7 mouse cellular contexts compared by ENCODE assay signal in genomic region chr14:61327007-61327406, GRCm38 (mm10). TPM values are rescaled to one million over a fixed set of nuclear protein-coding genes. Genes with fewer than 3 reads are reported as not detected.
DNase-seq lines count a peak whose midpoint lies in the region; TF ChIP-seq lines count a peak whose summit lies in the region.
"Not testable (repeated sequence)": the region's sequence is repeated elsewhere in the genome, so short reads cannot be mapped to it uniquely, and the experiment has no call there.

No protein-coding gene starts in this region.

- intact Hi-C loops in heart, adult 2 months (cut with DNase I); left cerebral cortex, adult 2 months (cut with DNase I): not testable (repeated sequence)

- not testable (repeated sequence) for H3K27ac ChIP-seq in CH12.LX (ENCODE audit: insufficient read depth, low read depth); cortical plate, adult 2 months (ENCODE audit: insufficient read depth, low read length); heart, adult 2 months; left cerebral cortex, adult 2 months

- H3K4me1 ChIP-seq in CH12.LX (ENCODE audit: control insufficient read depth in 1 of 2, insufficient read depth in 2 of 2) = peaks cover 3 to 21% of the 10 kb centered on the region in 2 experiments; a peak in 3 of 4 replicates
- not testable (repeated sequence) for H3K4me1 ChIP-seq in cortical plate, adult 2 months (ENCODE audit: control insufficient read depth, insufficient read depth, low read length); heart, adult 2 months (ENCODE audit: control insufficient read depth, insufficient read depth, low read length)

- H3K36me3 ChIP-seq in CH12.LX (replicated peaks in 1 of 2; ENCODE audit: control insufficient read depth in 1 of 2, insufficient read depth in 1 of 2, low read length in 1 of 2); heart, adult 2 months (ENCODE audit: control insufficient read depth, insufficient read depth, low read length): not testable (repeated sequence)

- in situ Hi-C loops in CH12.LX (cut with MboI; ENCODE audit: low pct_ligation_motif_present, low pct_unique_long_range_greater_than_20kb, low sequenced_read_pairs) = not testable (repeated sequence)

- not testable (repeated sequence) for H3K9ac ChIP-seq in CH12.LX (ENCODE audit: insufficient read depth, low read depth); heart, adult 2 months (ENCODE audit: low read depth, low read length)

- H3K4me3 ChIP-seq in CH12.LX (replicated peaks in 1 of 3; ENCODE audit: low read depth in 2 of 3, low read length in 2 of 3, poor library complexity in 1 of 3); cortical plate, adult 2 months (ENCODE audit: insufficient read depth, low read length); heart, adult 2 months; left cerebral cortex, adult 2 months: not testable (repeated sequence)

- TF ChIP-seq POLR2A in CH12.LX (IDR thresholded peaks at IDR 0.05; ENCODE audit: low read depth, low read length); cortical plate, adult 2 months (IDR thresholded peaks at IDR 0.05; ENCODE audit: extremely low read depth, insufficient read depth, low read length); heart, adult 2 months (IDR thresholded peaks at IDR 0.05; ENCODE audit: insufficient read depth, low read depth, low read length): not testable (repeated sequence)

- H3K27me3 ChIP-seq in CH12.LX (replicated peaks); heart, adult 2 months (ENCODE audit: control insufficient read depth, insufficient read depth, low read length): not testable (repeated sequence)

- H3K9me3 ChIP-seq in CH12.LX (replicated peaks; ENCODE audit: low read length) = not testable (repeated sequence)

- WGBS in heart, adult 2 months = 39% methylated on average over 6 of the region's 6 CpGs

- DNase-seq in CH12.LX (ENCODE audit: extremely low read depth) = peak; percentile 49
- peak; percentile 15 for DNase-seq in T-cell, adult 2 months (ENCODE audit: low spot score)
- DNase-seq in cerebellum, adult 11 months = peak; percentile 16
- DNase-seq in heart, adult 2 months; left cerebral cortex, adult 2 months (ENCODE audit: extremely low spot score in 1 of 2, low spot score in 2 of 2): not testable (repeated sequence)
- DNase-seq in lung, postnatal 36 days = peak; percentile 37

- not testable (repeated sequence) for H3K4me2 ChIP-seq in CH12.LX (ENCODE audit: insufficient read depth, low read depth, poor library complexity, severe bottlenecking)

- H3K79me2 ChIP-seq in CH12.LX (replicated peaks; ENCODE audit: control insufficient read depth, extremely low read depth, insufficient read depth, poor library complexity, severe bottlenecking); heart, adult 2 months (replicated peaks; ENCODE audit: control insufficient read depth, insufficient read depth, low read length): not testable (repeated sequence)

- not testable (repeated sequence) for TF ChIP-seq EP300 in CH12.LX (IDR thresholded peaks at IDR 0.05; ENCODE audit: low read length); heart, adult 2 months (IDR thresholded peaks at IDR 0.05; ENCODE audit: insufficient read depth, low read depth, low read length)

- TF ChIP-seq RAD21 in CH12.LX (IDR thresholded peaks at IDR 0.05; ENCODE audit: low read depth, low read length) = not testable (repeated sequence)

- peak in 1 of 2 experiments; percentile 41; a peak in 2 of 4 replicates for TF ChIP-seq CTCF in CH12.LX (conservative IDR thresholded peaks at IDR 0.05 in 1 of 2, IDR thresholded peaks at IDR 0.05 in 1 of 2; ENCODE audit: low read depth in 2 of 2, low read length in 2 of 2)
- TF ChIP-seq CTCF in cortical plate, adult 2 months (IDR thresholded peaks at IDR 0.05; ENCODE audit: extremely low read depth, insufficient read depth, low read length) = 0 out of 2 replicates have a peak, but pooled peaks have one; percentile 3
- peak; percentile 20; the same call in 1 of the 2 replicates for TF ChIP-seq CTCF in heart, adult 2 months (IDR thresholded peaks at IDR 0.05)
- TF ChIP-seq CTCF in left cerebral cortex, adult 2 months (IDR thresholded peaks at IDR 0.05) = peak; percentile 19

- dilution Hi-C loops in CH12.LX (cut with MboI; ENCODE audit: extremely low pct_ligation_motif_present, extremely low pct_unique_long_range_greater_than_20kb, low sequenced_read_pairs) = not testable (repeated sequence)

TF ChIP-seq in CH12.LX, 34 proteins besides CTCF, POLR2A, EP300 and RAD21:
- TF ChIP-seq MYC (IDR thresholded peaks at IDR 0.05; ENCODE audit: low read depth, low read length) = peak; percentile 58
- TF ChIP-seq SMC3 (IDR thresholded peaks at IDR 0.05; ENCODE audit: low read depth, low read length) = peak; percentile 14; the same call in 1 of the 2 replicates
- 0 out of 2 replicates have a peak, but pooled peaks have one; percentile 36 for TF ChIP-seq MXI1 (IDR thresholded peaks at IDR 0.05; ENCODE audit: low read depth, low read length)
- TF ChIP-seq MAX (IDR thresholded peaks at IDR 0.05; ENCODE audit: low read length) = 0 out of 2 replicates have a peak, but pooled peaks have one; percentile 13

RNA-seq across cellular contexts. Expression of gene Arl11, which starts 17.5 kb away (rescaled TPM):
- total RNA-seq in CH12.LX (2012; rRNA removed) = 0.71 and 1.1 TPM in 2 replicates
- 10.9 and 11.7 TPM in 2 replicates for total RNA-seq in CH12.LX (2014; rRNA removed)
- 11.4 and 12.2 TPM in 2 replicates for polyA plus RNA-seq in CH12.LX (2012; ENCODE audit: insufficient read length, low read depth)
- 1.1 and 1.5 TPM in 2 replicates for polyA plus RNA-seq in cortical plate, adult 2 months (2012; rRNA removed)
- under 1 TPM; 0.42 to 0.75 TPM for total RNA-seq in heart, adult 2 months (2021)
- polyA plus RNA-seq in heart, adult 2 months (2012; rRNA removed) = 0.80 and 0.85 TPM in 2 replicates
- under 1 TPM; 0.56 to 0.77 TPM for total RNA-seq in left cerebral cortex, adult 2 months (2021)

RNA-seq across cellular contexts. Expression of gene Ebpl, which starts 33.2 kb away (rescaled TPM):
- total RNA-seq in CH12.LX (2012; rRNA removed) (3.6 and 3.7 TPM in 2 replicates), CH12.LX (2014; rRNA removed) (4.8 TPM in 2 replicates)
- polyA plus RNA-seq in CH12.LX (2012; ENCODE audit: insufficient read length, low read depth) = 10.2 and 12.9 TPM in 2 replicates
- 3.9 and 4.0 TPM in 2 replicates for polyA plus RNA-seq in cortical plate, adult 2 months (2012; rRNA removed)
- total RNA-seq in heart, adult 2 months (2021) = 1 to 10 TPM in 1 of 2 experiments, under 1 TPM in 1; 0.98 to 1.2 TPM
- 1.0 and 1.3 TPM in 2 replicates for polyA plus RNA-seq in heart, adult 2 months (2012; rRNA removed)
- total RNA-seq in left cerebral cortex, adult 2 months (2021) = 1 to 10 TPM; 3.9 to 4.3 TPM
